Mouse (Mus musculus) liver, embryonic 12.5 days (tissue): ENCODE measurements around the gene Ralgds. TPM values are rescaled to one million over a fixed set of nuclear protein-coding genes. Genes with fewer than 3 reads are reported as not detected.

Source experiments
- ATAC-seq: fragments of 200-750 bp; cut with Nextera tagmentation; 2 replicates; pipeline ENCODE4 v1.8.0; 2017; ENCODE audit warnings: moderate number of reproducible peaks, mild to moderate bottlenecking, moderate library complexity
- H3K27ac ChIP-seq: fragments of 300-500 bp; sonication (generic); 2 replicates; pipeline ENCODE4 v1.5.1; 2016; ENCODE audit warnings: mild to moderate bottlenecking
- H3K27me3 ChIP-seq: fragments of 300-500 bp; sonication (generic); replicated peaks from 2 replicates; pipeline ENCODE4 v1.6.1; 2016; ENCODE audit warnings: mild to moderate bottlenecking, moderate library complexity
- H3K36me3 ChIP-seq: fragments of 300-500 bp; sonication (generic); 2 replicates; pipeline ENCODE4 v1.6.1; 2016; ENCODE audit warnings: mild to moderate bottlenecking, moderate library complexity
- H3K4me1 ChIP-seq: fragments of 300-500 bp; sonication (generic); 2 replicates; pipeline ENCODE4 v1.6.1; 2016
- H3K4me2 ChIP-seq: fragments of 300-500 bp; sonication (generic); 2 replicates; pipeline ENCODE4 v1.6.1; 2016; ENCODE audit warnings: mild to moderate bottlenecking, moderate library complexity
- H3K4me3 ChIP-seq: fragments of 300-500 bp; sonication (generic); 2 replicates; pipeline ENCODE4 v1.5.1; 2016; ENCODE audit warnings: mild to moderate bottlenecking, moderate library complexity
- H3K9ac ChIP-seq: fragments of 300-500 bp; sonication (generic); 2 replicates; pipeline ENCODE4 v1.6.1; 2016; ENCODE audit warnings: mild to moderate bottlenecking, moderate library complexity
- H3K9me3 ChIP-seq: fragments of 300-500 bp; sonication (generic); replicated peaks from 2 replicates; pipeline ENCODE4 v1.6.1; 2016; ENCODE audit warnings: mild to moderate bottlenecking, moderate library complexity
- WGBS: fragments of 180-500 bp; shearing (Covaris S2); methylation state at CpG from one replicate; pipeline ENCODE4 v1.1.7; 2016; ENCODE audit not compliant: insufficient replicate concordance; 5-methylcytosine and 5-hydroxymethylcytosine counted together
- polyA plus RNA-seq: library from polyadenylated mRNA; unstranded; fragments of >200 nt; fragmentation: Nextera tagmentation; extraction: Ambion mirVana; gene quantifications from 2 replicates; pipeline ENCODE4 v1.2.1, GENCODE M21; 2016

Ralgds gene
- polyA plus RNA-seq, 1 experiment from 2014 or later = 4.3 TPM

DNA sequence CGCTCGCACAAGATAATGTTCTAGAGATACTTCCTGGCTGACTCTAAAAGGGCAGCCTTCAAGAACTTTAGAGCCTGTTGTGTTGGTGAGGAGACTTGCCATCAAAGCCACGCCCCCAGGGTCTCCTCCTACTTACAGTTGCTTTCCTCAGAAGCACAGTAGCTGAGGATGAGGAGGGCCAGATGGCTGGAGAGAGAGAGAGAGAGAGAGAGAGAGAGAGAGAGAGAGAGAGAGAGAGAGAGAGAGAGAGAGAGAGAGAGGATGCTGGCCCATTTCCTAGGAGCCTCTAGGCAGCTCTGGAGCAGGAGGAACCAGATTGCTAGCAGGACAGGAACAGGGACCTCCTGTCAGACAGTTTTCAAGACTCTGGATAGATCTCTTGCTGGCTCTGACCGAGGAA, 23.2 kb downstream of the Ralgds start:
- Histone ChIP-seq H3K27me3 (peaks cover 27% of the 10 kb centered on the region), H3K27ac (no peak overlapping the region), H3K9me3 (no peaks in the 10 kb centered on the region), H3K4me2 (no peak overlapping the region), H3K4me3 (no peak overlapping the region), H3K36me3 (no peaks in the 10 kb centered on the region), H3K4me1 (peaks cover 37% of the 10 kb centered on the region), H3K9ac (no peak overlapping the region)
- 36% methylated on average over 4 of the region's 4 CpGs for WGBS
- no peak for ATAC-seq

DNA sequence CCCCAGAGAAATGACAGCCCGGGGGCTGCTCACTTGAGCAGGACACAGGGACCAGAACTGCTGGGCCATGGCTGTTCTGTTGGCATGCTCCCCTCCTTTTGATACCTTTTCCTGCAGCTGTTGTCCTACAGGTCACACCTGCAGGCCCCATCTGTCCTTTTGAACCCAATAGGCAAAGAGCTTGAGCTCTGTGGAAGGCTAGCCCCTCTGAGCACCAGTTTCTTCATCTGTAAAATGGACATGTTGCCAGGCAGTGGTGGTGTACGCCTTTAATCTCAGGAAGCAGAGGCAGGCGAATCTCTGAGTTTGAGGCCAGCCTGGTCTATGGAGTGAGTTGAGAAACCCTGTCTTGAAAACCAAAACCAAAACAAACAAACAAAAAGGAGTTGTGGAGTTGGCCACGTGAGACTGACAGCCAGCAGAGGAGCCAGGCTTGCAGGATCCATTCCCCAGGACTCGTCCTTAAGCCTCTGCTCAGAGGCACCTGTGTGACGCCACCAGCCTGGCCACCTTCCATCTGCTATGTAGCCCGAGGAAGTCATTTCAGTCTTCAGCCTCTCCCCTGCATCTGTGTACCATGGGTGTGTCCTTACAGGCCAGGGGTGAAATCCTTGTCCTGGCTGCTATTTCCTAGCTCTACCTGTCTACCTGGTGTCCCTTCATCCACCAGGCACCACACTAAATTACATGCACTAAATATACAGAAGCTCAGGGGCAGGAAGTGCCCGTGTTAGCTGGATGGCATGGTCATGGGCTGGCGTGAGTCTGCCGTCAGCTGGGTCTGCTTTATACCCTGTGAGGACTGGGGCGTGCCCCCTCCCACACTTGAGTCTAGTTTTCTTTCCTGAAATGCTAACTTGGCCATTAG, 24.1 kb downstream of the Ralgds start:
- Histone ChIP-seq H3K9ac (no peak overlapping the region), H3K4me2 (no peak overlapping the region), H3K36me3 (no peaks in the 10 kb centered on the region), H3K4me1 (peaks cover 37% of the 10 kb centered on the region), H3K27ac (no peak overlapping the region), H3K27me3 (peaks cover 27% of the 10 kb centered on the region), H3K4me3 (no peak overlapping the region), H3K9me3 (no peaks in the 10 kb centered on the region)
- WGBS = 61% methylated on average over 11 of the region's 11 CpGs
- no peak for ATAC-seq

DNA sequence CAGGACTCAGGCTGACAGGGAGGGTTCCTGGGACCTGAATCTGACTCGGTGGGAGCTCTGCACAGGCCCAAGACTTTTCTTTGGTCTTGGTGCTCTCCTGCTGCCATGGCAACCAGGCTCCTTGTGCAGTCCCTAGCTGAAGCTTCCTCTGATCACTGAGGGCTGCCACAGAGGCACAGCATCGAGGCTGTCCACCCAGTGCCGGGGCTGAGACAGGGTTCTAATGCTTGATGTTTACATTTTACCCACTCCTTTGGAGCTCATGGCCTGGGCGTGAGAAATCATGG, 24.7 kb downstream of the Ralgds start:
- Histone ChIP-seq H3K4me1 (peaks cover 33% of the 10 kb centered on the region), H3K4me2 (no peak overlapping the region), H3K36me3 (no peaks in the 10 kb centered on the region), H3K9ac (no peak overlapping the region), H3K9me3 (no peaks in the 10 kb centered on the region), H3K27ac (no peak overlapping the region), H3K27me3 (peaks cover 27% of the 10 kb centered on the region), H3K4me3 (no peak overlapping the region)
- ATAC-seq = no peak
- WGBS = 39% methylated on average over 4 of the region's 4 CpGs

DNA sequence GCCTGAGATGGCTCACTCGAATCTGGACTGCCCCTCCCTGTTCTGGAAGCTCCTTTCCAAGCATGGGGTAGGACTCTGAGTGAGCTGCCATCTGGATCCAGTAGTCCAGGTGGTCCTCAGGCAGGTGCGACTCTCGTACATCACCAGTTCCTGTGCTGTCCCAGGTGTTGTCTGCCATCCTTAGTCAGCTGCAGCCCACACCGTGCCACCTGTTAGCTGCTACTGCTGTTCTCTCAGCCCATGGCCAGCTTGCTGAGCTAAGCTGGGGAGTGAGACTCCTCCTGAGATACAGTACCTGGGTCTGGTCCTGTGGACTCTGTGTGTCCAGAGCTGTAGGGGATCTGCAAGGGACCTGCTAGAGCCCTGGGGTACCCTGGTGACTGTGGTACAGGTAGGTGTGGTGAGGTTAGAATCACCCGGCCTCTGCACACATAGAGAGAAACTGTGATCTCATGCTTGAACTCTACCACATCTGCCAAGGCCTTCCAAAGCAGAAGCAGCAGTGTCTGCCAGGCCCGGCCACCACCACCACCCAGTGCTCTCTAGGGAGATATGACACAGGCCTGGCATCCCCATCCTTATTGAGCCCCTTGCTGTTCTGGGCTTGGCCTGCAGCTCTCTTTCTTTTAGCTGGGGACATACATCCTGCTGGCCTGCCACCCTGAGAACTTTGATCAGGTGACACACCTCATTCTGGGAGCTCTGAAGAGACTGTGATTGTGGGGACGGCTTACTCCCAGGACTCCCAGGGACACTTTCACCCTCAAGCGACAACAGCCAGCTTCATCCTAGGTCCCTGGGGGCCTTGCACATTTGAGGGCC, 25.3 kb downstream of the Ralgds start:
- no peak for ATAC-seq
- H3K36me3 ChIP-seq = no peaks in the 10 kb centered on the region
- no peak overlapping the region for H3K9ac ChIP-seq
- H3K9me3 ChIP-seq = no peaks in the 10 kb centered on the region
- H3K27me3 ChIP-seq = peaks cover 26% of the 10 kb centered on the region
- H3K4me3 ChIP-seq = no peak overlapping the region
- 74% methylated on average over 8 of the region's 8 CpGs for WGBS
- no peak overlapping the region for H3K4me2 ChIP-seq
- H3K27ac ChIP-seq = no peak overlapping the region
- peaks cover 27% of the 10 kb centered on the region for H3K4me1 ChIP-seq

DNA sequence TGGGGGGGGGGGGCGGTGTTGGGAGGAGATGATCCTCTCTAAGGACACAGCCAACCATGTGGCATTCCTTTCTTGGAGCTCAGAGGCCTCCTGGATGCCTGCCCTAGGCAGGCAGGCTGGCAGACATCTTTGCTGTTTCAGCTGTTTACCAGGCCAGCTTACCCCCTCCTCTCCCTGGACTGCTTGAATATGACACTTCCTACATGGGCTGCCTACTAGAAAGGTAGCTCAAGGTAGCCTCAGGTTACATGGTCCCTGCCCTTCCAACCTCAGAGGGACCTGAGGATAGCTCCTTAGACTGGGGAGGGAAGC, 25.8 kb downstream of the Ralgds start:
- Histone ChIP-seq H3K4me2 (no peak overlapping the region), H3K27me3 (peaks cover 20% of the 10 kb centered on the region), H3K9me3 (no peaks in the 10 kb centered on the region), H3K4me1 (peaks cover 21% of the 10 kb centered on the region), H3K4me3 (no peak overlapping the region), H3K9ac (no peak overlapping the region), H3K27ac (no peak overlapping the region), H3K36me3 (no peaks in the 10 kb centered on the region)
- WGBS = 36% methylated on average over 1 of the region's 1 CpGs
- no peak for ATAC-seq

DNA sequence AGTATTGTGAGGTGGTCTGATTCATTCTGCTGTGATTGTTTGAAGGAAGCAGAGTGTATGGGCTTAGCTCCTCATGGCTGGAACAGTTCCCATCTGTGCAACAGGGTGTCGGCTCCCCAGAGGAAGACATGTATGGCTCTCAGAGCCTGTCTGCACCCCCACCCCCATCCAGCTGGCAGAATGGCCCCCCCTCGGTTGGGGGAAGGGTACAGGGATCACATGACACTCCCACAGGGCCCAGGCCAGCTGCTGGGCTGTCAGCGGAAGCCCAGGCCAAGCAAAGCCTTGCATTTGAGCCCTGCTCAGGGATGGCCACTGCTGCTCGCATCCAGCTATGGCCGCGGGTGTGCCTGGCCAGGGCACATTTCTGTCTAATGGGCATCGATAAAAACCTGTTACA, 26.3 kb downstream of the Ralgds start:
- ATAC-seq = no peak
- no peak overlapping the region for H3K4me3 ChIP-seq
- no peaks in the 10 kb centered on the region for H3K9me3 ChIP-seq
- peaks cover 16% of the 10 kb centered on the region for H3K27me3 ChIP-seq
- peaks cover 18% of the 10 kb centered on the region for H3K4me1 ChIP-seq
- H3K27ac ChIP-seq = no peak overlapping the region
- no peak overlapping the region for H3K9ac ChIP-seq
- WGBS = 54% methylated on average over 7 of the region's 7 CpGs
- no peak overlapping the region for H3K4me2 ChIP-seq
- H3K36me3 ChIP-seq = no peaks in the 10 kb centered on the region

DNA sequence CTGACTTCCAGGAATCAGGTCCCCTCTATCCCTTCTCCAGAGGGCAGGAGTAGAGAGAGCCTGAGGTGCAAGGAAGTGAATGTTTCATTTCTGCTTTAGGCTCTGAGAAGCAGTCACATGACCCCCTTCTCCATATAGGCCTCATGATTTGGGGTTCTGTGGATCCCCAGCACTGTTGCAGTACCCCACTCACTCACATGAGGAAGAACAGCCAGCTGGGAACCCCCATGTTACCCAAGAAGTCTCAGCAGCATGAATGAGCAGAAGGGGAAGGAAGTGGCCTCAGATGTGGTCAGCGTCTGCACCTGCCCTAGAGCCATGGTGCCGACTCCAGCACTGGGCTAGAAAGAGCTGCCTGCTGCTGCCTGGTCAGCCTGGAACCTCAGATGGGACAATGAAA, 27.0 kb downstream of the Ralgds start:
- Histone ChIP-seq H3K9me3 (no peaks in the 10 kb centered on the region), H3K27me3 (peaks cover 8% of the 10 kb centered on the region; the same call in 1 of the 2 replicates), H3K27ac (no peak overlapping the region), H3K9ac (no peak overlapping the region), H3K4me1 (peaks cover 18% of the 10 kb centered on the region), H3K4me2 (no peak overlapping the region), H3K4me3 (no peak overlapping the region), H3K36me3 (no peaks in the 10 kb centered on the region)
- no peak for ATAC-seq
- 19% methylated on average over 2 of the region's 2 CpGs for WGBS

DNA sequence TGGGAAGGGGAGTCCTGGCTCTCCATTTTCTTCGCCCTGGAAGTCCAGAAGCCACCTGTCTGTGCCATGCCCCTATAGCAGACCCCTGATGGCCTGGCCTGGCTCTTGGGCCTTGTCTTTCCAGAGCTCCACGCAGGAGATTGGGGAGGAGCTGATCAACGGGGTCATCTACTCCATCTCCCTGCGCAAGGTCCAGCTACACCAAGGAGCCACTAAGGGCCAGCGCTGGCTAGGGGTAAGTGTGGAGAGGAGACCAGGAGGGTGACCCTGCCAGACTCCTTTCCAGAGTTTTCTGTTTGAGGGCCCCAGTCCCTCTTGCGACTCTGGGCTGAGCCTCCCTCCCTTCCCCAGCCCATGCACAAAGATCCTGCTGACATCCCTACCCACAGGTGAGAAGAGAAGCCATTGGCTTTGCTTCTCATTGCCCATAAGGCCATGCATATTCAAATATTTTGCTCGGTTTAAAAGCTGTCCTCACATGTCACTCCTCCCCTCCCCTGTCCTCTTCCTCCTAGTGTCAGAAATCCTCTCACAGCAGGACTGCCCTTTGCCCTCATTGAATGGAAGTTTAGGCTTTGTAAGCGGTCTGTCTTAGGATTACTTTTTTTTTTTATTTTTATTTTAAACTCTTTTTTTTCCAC, 27.8 kb downstream of the Ralgds start:
- Histone ChIP-seq H3K36me3 (no peaks in the 10 kb centered on the region), H3K27me3 (0 out of 2 replicates have a peak, but pooled peaks cover 2% of the 10 kb centered on the region), H3K4me2 (no peak overlapping the region), H3K27ac (no peak overlapping the region), H3K4me3 (no peak overlapping the region), H3K4me1 (peaks cover 18% of the 10 kb centered on the region), H3K9ac (no peak overlapping the region), H3K9me3 (no peaks in the 10 kb centered on the region)
- no peak for ATAC-seq
- 62% methylated on average over 8 of the region's 8 CpGs for WGBS

DNA sequence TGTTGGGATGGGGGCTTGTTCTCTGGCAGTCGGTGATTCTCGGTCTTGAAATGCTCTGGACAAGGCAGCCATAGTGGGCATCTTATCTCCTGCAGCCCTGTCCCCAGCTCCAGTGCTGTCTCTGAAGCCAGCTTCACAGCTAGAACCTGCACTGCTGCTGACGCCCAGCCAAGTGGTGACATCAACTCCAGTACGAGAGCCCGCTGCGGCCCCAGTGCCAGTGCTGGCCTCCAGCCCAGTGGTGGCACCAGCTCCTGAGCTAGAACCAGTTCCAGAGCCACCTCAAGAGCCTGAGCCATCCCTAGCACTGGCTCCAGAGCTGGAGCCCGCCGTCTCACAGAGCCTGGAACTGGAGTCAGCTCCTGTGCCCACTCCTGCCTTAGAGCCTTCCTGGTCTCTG, 31.0 kb downstream of the Ralgds start:
- Histone ChIP-seq H3K9ac (no peak overlapping the region), H3K4me1 (peaks cover 18% of the 10 kb centered on the region), H3K27me3 (no peaks in the 10 kb centered on the region), H3K27ac (no peak overlapping the region), H3K4me3 (no peak overlapping the region), H3K36me3 (peaks cover 6% of the 10 kb centered on the region), H3K4me2 (no peak overlapping the region), H3K9me3 (no peaks in the 10 kb centered on the region)
- ATAC-seq = no peak
- WGBS = 81% methylated on average over 8 of the region's 8 CpGs

DNA sequence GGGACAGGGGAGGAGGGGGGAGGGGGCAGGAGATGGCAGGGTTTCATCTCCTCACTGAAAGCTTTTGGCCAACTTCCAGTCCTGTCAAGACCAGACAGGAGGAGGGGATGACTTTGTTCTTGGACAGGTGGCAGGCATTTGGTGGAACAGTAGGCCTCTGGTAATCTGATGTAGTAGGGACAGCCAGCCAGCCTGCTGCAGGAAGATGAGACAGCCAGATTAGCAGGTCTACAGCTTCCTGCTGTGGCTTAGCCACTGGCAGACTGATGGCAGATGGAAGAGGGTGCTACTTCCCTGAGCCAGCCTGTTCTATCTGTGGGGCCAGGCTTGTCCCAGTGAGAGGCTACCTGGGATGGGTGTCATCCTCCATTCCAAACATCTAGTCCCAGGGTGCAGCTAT, 33.1 kb downstream of the Ralgds start:
- no peaks in the 10 kb centered on the region for H3K27me3 ChIP-seq
- H3K4me1 ChIP-seq = no peaks in the 10 kb centered on the region
- ATAC-seq = no peak
- no peak overlapping the region for H3K9ac ChIP-seq
- H3K9me3 ChIP-seq = no peaks in the 10 kb centered on the region
- H3K36me3 ChIP-seq = peaks cover 11% of the 10 kb centered on the region
- H3K4me3 ChIP-seq = no peak overlapping the region
- no peak overlapping the region for H3K4me2 ChIP-seq
- no peak overlapping the region for H3K27ac ChIP-seq

DNA sequence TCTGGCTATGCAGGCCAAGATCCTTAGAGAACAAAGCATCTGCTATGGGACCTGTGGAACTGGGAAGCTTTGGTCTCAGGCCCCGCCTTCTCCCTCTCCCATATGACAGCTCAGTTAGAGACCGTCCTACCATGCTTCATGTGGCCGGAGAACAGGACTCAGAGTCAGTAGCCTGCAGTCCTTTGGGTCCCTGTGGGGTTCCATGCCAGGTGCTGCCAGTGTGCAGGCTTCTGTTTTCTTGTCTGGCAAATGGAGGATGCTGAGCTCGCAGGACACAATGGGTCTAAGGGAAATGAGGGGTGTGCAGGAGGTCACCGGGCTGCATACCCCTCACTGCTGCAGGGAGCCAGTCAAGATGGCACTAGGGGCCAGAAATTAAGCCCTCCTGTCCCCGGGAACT, 33.6 kb downstream of the Ralgds start:
- Histone ChIP-seq H3K4me1 (no peaks in the 10 kb centered on the region), H3K4me2 (no peak overlapping the region), H3K9me3 (no peaks in the 10 kb centered on the region), H3K9ac (no peak overlapping the region), H3K36me3 (peaks cover 15% of the 10 kb centered on the region), H3K27ac (no peak overlapping the region), H3K27me3 (no peaks in the 10 kb centered on the region), H3K4me3 (no peak overlapping the region)
- WGBS = 58% methylated on average over 6 of the region's 6 CpGs
- ATAC-seq = no peak
